Mouse (Mus musculus) kidney, embryonic 14.5 days (tissue): ENCODE measurements around the gene Myadm. TPM values are rescaled to one million over a fixed set of nuclear protein-coding genes. Genes with fewer than 3 reads are reported as not detected.
A peak's percentile ranks its signal among the peaks of the same experiment; 100 is the strongest.
"Not testable (repeated sequence)": the region's sequence is repeated elsewhere in the genome, so short reads cannot be mapped to it uniquely, and the experiment has no call there.

Source experiments
- ATAC-seq: fragments of 200-750 bp; cut with Nextera tagmentation; 2 replicates; pipeline ENCODE4 v1.8.0; 2017; ENCODE audit warnings: moderate number of reproducible peaks, mild to moderate bottlenecking, moderate TSS enrichment, moderate library complexity; ENCODE audit not compliant: low FRiP score, low TSS enrichment
- H3K27ac ChIP-seq: fragments of 300-500 bp; sonication (generic); 2 replicates; pipeline ENCODE4 v1.5.1; 2014; ENCODE audit warnings: low read depth, mild to moderate bottlenecking, low read length, moderate library complexity, mixed read lengths
- H3K27me3 ChIP-seq: fragments of 300-500 bp; sonication (generic); 2 replicates; pipeline ENCODE4 v1.6.1; 2014; ENCODE audit warnings: mild to moderate bottlenecking, low read length; ENCODE audit not compliant: control insufficient read depth, insufficient read depth
- H3K36me3 ChIP-seq: fragments of 300-500 bp; sonication (generic); 2 replicates; pipeline ENCODE4 v1.6.1; 2014; ENCODE audit warnings: low read length, mixed read lengths; ENCODE audit not compliant: control insufficient read depth, insufficient read depth
- H3K4me1 ChIP-seq: fragments of 300-500 bp; sonication (generic); 2 replicates; pipeline ENCODE4 v1.6.1; 2014; ENCODE audit warnings: low read length, mixed read lengths; ENCODE audit not compliant: control insufficient read depth, insufficient read depth
- H3K4me2 ChIP-seq: fragments of 300-500 bp; sonication (generic); replicated peaks from 2 replicates; pipeline ENCODE4 v1.6.1; 2014; ENCODE audit warnings: low read depth, mild to moderate bottlenecking, low read length
- H3K4me3 ChIP-seq: fragments of 300-500 bp; sonication (generic); 2 replicates; pipeline ENCODE4 v1.5.1; 2014; ENCODE audit warnings: mild to moderate bottlenecking, low read length
- H3K9ac ChIP-seq: fragments of 300-500 bp; sonication (generic); 2 replicates; pipeline ENCODE4 v1.6.1; 2014; ENCODE audit warnings: low read depth, mild to moderate bottlenecking, low read length, moderate library complexity
- H3K9me3 ChIP-seq: fragments of 300-500 bp; sonication (generic); 2 replicates; pipeline ENCODE4 v1.6.1; 2016; ENCODE audit warnings: low read length; ENCODE audit not compliant: control insufficient read depth
- WGBS: fragments of 180-500 bp; shearing (Covaris S2); extraction: QIAGEN DNeasy Blood & Tissue Kit; methylation state at CpG from one replicate; pipeline ENCODE4 v1.1.7; 2014; 5-methylcytosine and 5-hydroxymethylcytosine counted together
- polyA plus RNA-seq: library from polyadenylated mRNA; unstranded; fragments of >200 nt; fragmentation: Nextera tagmentation; extraction: Ambion mirVana; gene quantifications from 2 replicates; pipeline ENCODE4 v1.2.1, GENCODE M21; 2014

Gene Myadm
- polyA plus RNA-seq, 1 experiment from 2014 or later, result 81.3 TPM

DNA sequence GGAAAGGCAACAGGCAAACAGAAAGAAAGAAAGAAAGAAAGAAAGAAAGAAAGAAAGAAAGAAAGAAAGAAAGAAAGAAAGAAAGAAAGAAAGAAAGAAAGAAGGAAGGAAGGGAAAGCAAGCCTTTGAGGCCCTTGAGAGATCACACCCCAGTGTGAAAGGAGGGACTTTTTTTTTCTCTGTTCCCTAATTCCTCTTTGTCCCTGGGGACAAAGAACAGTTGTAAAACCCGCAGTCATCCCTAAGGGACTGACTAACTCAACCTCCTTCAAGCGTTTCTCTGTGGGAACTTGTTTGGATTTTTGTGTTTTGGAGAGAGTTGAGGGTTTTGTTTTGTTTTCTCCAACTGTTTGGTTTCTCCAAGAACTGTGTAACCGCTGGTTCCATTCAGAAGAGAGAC is 20.6 kb upstream of the Myadm start:
- H3K9me3 ChIP-seq, result no peaks in the 10 kb centered on the region
- H3K4me1 ChIP-seq, result no peaks in the 10 kb centered on the region
- H3K27ac ChIP-seq, result no peak overlapping the region
- 22% methylated on average over 3 of the region's 3 CpGs for WGBS
- H3K36me3 ChIP-seq, result no peaks in the 10 kb centered on the region
- H3K4me2 ChIP-seq, result no peak overlapping the region
- no peak for ATAC-seq
- no peak overlapping the region for H3K4me3 ChIP-seq
- H3K9ac ChIP-seq, result no peak overlapping the region
- no peaks in the 10 kb centered on the region for H3K27me3 ChIP-seq

DNA sequence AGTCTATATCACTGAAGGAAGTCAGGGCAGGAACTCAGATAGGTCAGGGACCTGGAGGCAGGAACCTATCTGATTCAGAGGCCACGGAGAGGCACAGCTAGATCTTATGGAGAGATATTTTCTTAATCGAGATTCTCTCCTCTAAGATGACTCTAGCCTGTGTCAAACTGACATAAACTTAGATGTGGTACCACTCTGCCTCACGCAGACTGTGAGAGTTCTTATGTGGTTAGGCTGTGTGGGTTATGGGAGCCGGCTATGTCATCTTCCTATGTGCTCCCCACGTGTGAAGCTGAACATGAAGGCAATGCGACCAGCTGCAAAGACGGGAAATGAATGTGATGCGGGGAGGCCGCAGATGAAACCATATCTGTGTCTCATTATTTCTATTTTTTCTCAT is 16.7 kb upstream of the Myadm start:
- no peak overlapping the region for H3K4me3 ChIP-seq
- WGBS, result 87% methylated on average over 9 of the region's 9 CpGs

DNA sequence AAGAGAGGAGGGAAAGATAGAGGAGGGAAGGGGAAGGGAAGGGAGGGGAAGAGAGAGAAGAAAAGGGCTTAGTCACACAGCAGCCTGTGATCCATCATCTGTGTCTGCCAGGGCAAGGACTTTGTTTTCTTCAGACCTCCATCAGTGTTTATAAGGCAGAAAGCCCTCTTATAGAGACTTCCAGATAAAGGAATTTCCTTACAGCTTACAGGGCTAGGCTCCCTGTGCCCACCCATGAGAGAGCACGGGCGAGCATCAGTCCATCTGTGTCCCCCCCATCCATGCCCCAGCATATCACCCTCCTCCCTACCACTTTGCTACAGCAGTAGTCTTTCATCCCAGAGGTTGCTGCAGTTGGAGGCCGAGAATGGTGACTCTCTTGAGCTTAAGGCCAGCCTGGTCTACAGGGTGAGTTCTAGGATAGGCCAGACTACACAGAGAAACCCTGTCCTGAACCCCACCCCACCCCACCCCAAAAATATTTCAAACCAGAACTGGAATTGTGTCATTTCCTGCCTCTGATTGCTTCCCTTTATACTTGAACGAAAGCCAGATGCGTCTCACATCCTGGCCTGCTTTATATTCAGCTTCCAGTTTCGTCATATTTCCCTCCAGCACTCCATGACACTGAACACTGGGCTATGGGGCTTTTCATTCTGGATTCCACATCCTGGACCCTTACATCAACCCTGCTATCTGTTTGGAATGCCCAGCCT is 13.3 kb upstream of the Myadm start:
- Histone ChIP-seq H3K9ac (no peak overlapping the region), H3K4me1 (0 out of 2 replicates have a peak, but pooled peaks cover 3% of the 10 kb centered on the region), H3K9me3 (no peaks in the 10 kb centered on the region), H3K4me2 (no peak overlapping the region), H3K27ac (no peak overlapping the region), H3K36me3 (no peaks in the 10 kb centered on the region), H3K27me3 (no peaks in the 10 kb centered on the region), H3K4me3 (no peak overlapping the region)
- ATAC-seq, result 0 out of 2 replicates have a peak, but pooled peaks have one; percentile 46
- WGBS, result 60% methylated on average over 6 of the region's 6 CpGs

More for the DNA sequence above, 16.7 kb upstream of the Myadm start:
- H3K27me3 ChIP-seq, result no peaks in the 10 kb centered on the region
- no peaks in the 10 kb centered on the region for H3K9me3 ChIP-seq
- H3K4me1 ChIP-seq, result 0 out of 2 replicates have a peak, but pooled peaks cover 2% of the 10 kb centered on the region
- ATAC-seq, result no peak
- H3K36me3 ChIP-seq, result no peaks in the 10 kb centered on the region
- no peak overlapping the region for H3K9ac ChIP-seq
- H3K27ac ChIP-seq, result no peak overlapping the region
- H3K4me2 ChIP-seq, result no peak overlapping the region

DNA sequence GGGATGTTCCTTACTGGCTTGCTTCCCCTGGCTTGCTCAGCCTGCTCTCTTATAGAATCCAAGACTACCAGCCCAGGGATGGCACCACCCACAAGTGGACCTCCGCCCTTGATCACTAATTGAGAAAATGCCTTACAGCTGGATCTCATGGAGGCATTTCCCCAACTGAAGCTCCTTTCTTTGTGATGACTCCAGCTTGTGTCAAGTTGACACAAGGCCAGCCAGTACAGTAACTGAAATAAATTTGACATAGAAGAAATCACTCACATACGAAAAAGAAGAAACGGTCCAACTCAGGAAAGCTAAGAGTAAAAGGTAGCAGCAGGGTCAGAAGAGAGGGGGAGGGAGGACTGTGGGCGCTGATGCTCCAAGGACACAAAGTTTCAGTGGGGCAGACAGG is 12.1 kb upstream of the Myadm start:
- H3K36me3 ChIP-seq, ATAC-seq: not testable (repeated sequence)
- WGBS, result 27% methylated on average over 4 of the region's 4 CpGs

DNA sequence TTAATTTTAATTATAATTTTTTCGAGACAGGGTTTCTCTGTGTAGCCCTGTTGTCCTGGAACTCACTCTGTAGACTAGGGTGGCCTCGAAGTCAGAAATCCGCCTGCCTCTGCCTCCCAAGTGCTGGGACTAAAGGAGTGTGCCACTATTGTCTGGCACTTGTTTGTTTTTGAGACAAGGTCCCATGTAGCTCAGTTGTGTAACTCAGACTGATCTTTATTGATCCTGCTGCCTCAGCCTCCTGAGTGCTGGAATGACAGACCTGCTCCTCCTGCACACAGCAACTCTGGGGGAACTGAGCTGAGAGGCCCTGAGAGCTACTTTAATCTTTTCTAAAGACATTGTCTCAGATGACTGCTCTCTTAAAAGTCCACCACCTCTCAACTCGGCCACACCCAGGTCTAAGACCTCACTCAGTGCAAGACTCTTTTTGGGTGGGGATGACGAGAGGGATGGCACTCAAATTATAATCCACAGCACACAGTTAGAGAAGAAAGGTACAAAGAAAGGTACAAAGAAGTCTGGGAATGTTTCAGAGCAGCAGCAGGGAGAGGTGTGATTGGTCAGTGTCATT is 8.7 kb upstream of the Myadm start:
- H3K4me2 ChIP-seq, result no peak overlapping the region
- 0 out of 2 replicates have a peak, but pooled peaks cover 3% of the 10 kb centered on the region for H3K4me1 ChIP-seq
- no peak overlapping the region for H3K9ac ChIP-seq
- H3K27ac ChIP-seq, result no peak overlapping the region
- no peaks in the 10 kb centered on the region for H3K9me3 ChIP-seq
- ATAC-seq, result no peak
- 69% methylated on average over 5 of the region's 5 CpGs for WGBS
- no peak overlapping the region for H3K4me3 ChIP-seq
- no peaks in the 10 kb centered on the region for H3K27me3 ChIP-seq
- no peaks in the 10 kb centered on the region for H3K36me3 ChIP-seq

More for the DNA sequence above, 12.1 kb upstream of the Myadm start:
- not testable (repeated sequence) for H3K9ac ChIP-seq, H3K9me3 ChIP-seq, H3K4me2 ChIP-seq, H3K4me1 ChIP-seq, H3K27me3 ChIP-seq, H3K4me3 ChIP-seq, H3K27ac ChIP-seq

DNA sequence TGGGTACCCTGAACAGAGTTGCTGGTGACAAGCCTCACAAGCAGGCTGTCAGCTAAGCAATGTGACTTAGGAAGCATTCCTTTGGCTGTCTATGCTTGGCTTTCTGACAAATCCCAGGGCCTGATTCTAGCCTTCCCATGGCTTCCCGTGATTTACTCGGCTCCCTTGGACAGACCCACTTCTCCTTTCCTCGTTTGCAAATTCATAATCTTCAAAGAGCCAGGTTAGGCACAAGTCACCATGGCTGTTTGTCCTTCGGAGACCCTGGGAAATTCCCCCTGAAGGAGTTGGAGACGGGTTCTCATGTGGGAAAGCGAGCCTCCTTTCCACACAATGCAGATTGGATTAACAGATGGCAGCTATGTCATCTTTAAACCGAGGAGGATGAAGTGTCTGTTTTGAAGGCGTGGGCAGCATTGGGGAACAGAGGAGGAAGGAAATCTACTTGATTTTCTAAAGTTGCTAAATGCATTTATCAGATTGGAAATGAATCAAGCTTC is 8.2 kb upstream of the Myadm start:
- no peak for ATAC-seq
- no peak overlapping the region for H3K27ac ChIP-seq

DNA sequence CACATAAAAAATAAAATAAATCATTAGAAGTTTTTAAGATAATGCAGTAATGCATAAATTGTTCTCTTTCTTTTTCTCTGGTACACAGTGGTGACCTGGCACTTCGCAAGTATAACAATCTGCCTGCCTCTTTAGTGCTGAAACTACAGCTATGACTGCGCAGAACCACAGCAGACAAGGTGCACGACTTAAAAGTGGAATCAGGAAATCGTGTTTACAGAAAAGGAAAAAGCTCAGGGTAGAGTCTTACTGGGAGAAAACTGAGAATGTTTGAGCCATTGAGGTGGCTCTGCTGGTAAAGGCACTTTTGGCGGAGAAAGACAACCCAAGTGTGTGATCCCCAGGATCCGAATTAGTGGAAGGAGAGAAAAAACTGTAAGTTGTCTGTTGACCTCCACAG is 7.1 kb upstream of the Myadm start:
- Histone ChIP-seq H3K4me3 (no peak overlapping the region), H3K9ac (no peak overlapping the region), H3K4me2 (no peak overlapping the region), H3K27me3 (no peaks in the 10 kb centered on the region), H3K4me1 (0 out of 2 replicates have a peak, but pooled peaks cover 3% of the 10 kb centered on the region), H3K27ac (no peak overlapping the region), H3K36me3 (no peaks in the 10 kb centered on the region), H3K9me3 (no peaks in the 10 kb centered on the region)
- 79% methylated on average over 6 of the region's 6 CpGs for WGBS
- no peak for ATAC-seq

More for the DNA sequence above, 8.2 kb upstream of the Myadm start:
- Histone ChIP-seq H3K36me3 (no peaks in the 10 kb centered on the region), H3K27me3 (no peaks in the 10 kb centered on the region), H3K9me3 (no peaks in the 10 kb centered on the region), H3K9ac (no peak overlapping the region), H3K4me1 (0 out of 2 replicates have a peak, but pooled peaks cover 3% of the 10 kb centered on the region), H3K4me2 (no peak overlapping the region), H3K4me3 (no peak overlapping the region)
- 56% methylated on average over 8 of the region's 8 CpGs for WGBS

DNA sequence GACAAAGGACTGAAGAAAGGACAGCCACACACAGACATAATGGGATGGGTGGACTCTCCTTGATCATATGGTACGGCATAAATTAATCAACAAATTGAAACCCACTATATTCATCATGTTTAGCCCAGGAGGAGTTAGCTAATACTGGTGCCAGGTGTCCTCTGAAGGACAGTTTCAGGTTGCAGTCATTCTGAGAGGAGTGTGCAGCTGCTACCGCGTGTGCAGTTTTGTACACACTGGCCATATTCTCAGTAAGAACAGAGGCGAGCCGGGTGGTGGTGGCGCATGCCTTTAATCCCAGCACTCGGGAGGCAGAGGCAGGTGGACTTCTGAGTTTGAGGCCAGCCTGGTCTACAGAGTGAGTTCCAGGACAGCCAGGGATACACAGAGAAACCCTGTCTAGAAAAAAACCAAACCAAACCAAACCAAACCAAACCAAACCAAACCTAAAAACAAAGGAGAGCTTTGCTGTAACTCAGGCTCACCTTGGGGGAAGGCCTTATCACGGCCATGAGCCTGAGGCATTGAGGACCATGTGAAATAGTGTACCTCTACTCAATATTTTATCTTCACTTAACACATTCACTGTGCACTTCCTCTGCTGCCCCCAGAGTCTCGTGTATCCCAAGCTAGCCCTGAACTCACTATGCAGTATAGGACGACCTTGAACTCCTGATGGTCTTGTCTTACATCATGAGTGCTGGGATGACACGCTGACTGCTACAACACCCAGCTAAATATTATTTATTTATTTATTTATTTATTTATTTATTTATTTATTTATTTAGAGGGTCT is 5.6 kb upstream of the Myadm start:
- Histone ChIP-seq H3K9ac (no peak overlapping the region), H3K36me3 (no peaks in the 10 kb centered on the region), H3K9me3 (no peaks in the 10 kb centered on the region), H3K27me3 (no peaks in the 10 kb centered on the region), H3K27ac (no peak overlapping the region), H3K4me3 (no peak overlapping the region), H3K4me1 (no peaks in the 10 kb centered on the region), H3K4me2 (no peak overlapping the region)
- no peak for ATAC-seq
- 88% methylated on average over 11 of the region's 11 CpGs for WGBS
